Mouse (Mus musculus): Measurements from ENCODE around the gene Prr23a2.

DNA sequence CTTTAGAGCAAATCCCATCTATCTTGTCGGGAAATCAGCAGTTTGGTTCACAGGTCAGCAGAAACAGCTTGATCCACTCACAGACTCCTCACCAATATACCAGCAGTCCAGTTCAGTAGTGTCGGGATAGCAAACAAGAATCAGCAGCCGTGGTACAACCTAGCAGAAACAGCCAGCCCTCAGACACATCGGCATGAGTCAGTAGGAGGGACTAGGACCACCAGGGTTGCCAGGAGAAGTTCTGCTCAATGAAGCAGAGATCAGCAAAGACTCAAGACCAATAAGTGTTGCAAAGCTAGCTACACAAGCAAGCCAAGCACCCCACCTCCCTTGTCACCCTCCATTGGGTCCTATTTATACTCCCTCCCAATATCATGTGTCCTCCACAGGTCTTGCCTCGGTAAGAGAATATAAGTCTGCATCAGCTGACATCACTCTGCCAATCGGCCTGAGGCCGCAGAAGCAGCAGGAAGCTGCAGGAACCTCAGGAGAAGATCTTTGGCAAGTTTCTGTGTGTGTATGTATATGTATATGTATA is 18.7 kb upstream of the Prr23a2 start:
- no peak for TF ChIP-seq POLR2A (IDR thresholded peaks at IDR 0.05; ENCODE audit: insufficient read depth, low read depth, low read length)
- TF ChIP-seq CTCF (IDR thresholded peaks at IDR 0.05), result no peak
- no peak for TF ChIP-seq EP300 (IDR thresholded peaks at IDR 0.05; ENCODE audit: insufficient read depth, low read depth, low read length)
